Mouse (Mus musculus) megakaryocyte progenitor cell, adult 5-6 weeks (primary cell): ENCODE results near the gene Pxt1. TPM values are rescaled to one million over a fixed set of nuclear protein-coding genes. Genes with fewer than 3 reads are reported as not detected.

Experiments
- total RNA-seq, 2 experiments: library from RNA; stranded (forward) in 1 of 2; stranded (reverse) in 1 of 2; fragments of 157-497, 149-512 nt in 1 of 2; fragments of 200-1000 nt in 1 of 2; gene quantifications; 2 replicates each; pipeline versions ENCODE4 v1.2.3 to v1.2.4; 2015 to 2017

Gene Pxt1
- total RNA-seq, 2 experiments from 2014 or later, result 0.77 TPM; not detected in 1

Other genes with a start within 250 kb of the Pxt1 start
- gene AC170998.1, start 217.8 kb downstream of the Pxt1 start, total RNA-seq (2015), result 4.3 and 6.5 TPM in 2 replicates
- 1.1 and 5.1 TPM in 2 replicates for gene AC170998.1, start 217.8 kb downstream of the Pxt1 start, total RNA-seq (2017)
- gene Mapk13, start 174.5 kb downstream of the Pxt1 start, total RNA-seq (2015), result 1.3 and 2.2 TPM in 2 replicates
- 1.1 and 4.8 TPM in 2 replicates for gene Mapk13, start 174.5 kb downstream of the Pxt1 start, total RNA-seq (2017)
- 29.5 and 29.9 TPM in 2 replicates for gene Brpf3, start 142.8 kb downstream of the Pxt1 start, total RNA-seq (2015)
- 3.4 and 3.9 TPM in 2 replicates for gene Brpf3, start 142.8 kb downstream of the Pxt1 start, total RNA-seq (2017)
- 0.02 and 0.10 TPM in 2 replicates for gene Pnpla1, start 85.4 kb downstream of the Pxt1 start, total RNA-seq (2015)
- 0.14 TPM in 1 of 2 replicates, not detected in the other for gene Pnpla1, start 85.4 kb downstream of the Pxt1 start, total RNA-seq (2017)
- 0.66 and 1.4 TPM in 2 replicates for gene 4930539E08Rik, start 28.5 kb downstream of the Pxt1 start, total RNA-seq (2015)
- 0.96 and 1.1 TPM in 2 replicates for gene 4930539E08Rik, start 28.5 kb downstream of the Pxt1 start, total RNA-seq (2017)
- 74.0 and 89.7 TPM in 2 replicates for gene Kctd20, start 8.1 kb upstream of the Pxt1 start, total RNA-seq (2015)
- gene Kctd20, start 8.1 kb upstream of the Pxt1 start, total RNA-seq (2017), result 130 and 137 TPM in 2 replicates
- gene Stk38, start 64.2 kb upstream of the Pxt1 start, total RNA-seq (2015), result 84.6 and 97.1 TPM in 2 replicates
- 50.8 and 85.5 TPM in 2 replicates for gene Stk38, start 64.2 kb upstream of the Pxt1 start, total RNA-seq (2017)
- gene Srsf3, start 88.8 kb upstream of the Pxt1 start, total RNA-seq (2015), result 486 and 506 TPM in 2 replicates
- gene Srsf3, start 88.8 kb upstream of the Pxt1 start, total RNA-seq (2017), result 767 and 797 TPM in 2 replicates
- gene Cdkn1a, start 147.1 kb upstream of the Pxt1 start, total RNA-seq (2015), result 7.8 and 11.4 TPM in 2 replicates
- gene Cdkn1a, start 147.1 kb upstream of the Pxt1 start, total RNA-seq (2017), result 1.3 and 3.6 TPM in 2 replicates
- gene Rab44, start 170.3 kb upstream of the Pxt1 start, total RNA-seq (2015), result 188 and 202 TPM in 2 replicates
- gene Rab44, start 170.3 kb upstream of the Pxt1 start, total RNA-seq (2017), result 286 and 295 TPM in 2 replicates